Mouse (Mus musculus) effector memory CD4-positive, alpha-beta T cell, adult 5 months (primary cell): ENCODE measurements around the gene Calb2. TPM values are rescaled to one million over a fixed set of nuclear protein-coding genes. Genes with fewer than 3 reads are reported as not detected.

Source experiments
- polyA plus RNA-seq: library from polyadenylated mRNA; unstranded; fragments of 100-300 nt; shearing (Covaris generic); gene quantifications from one replicate; pipeline ENCODE4 v1.2.1, GENCODE M21; 2017

Calb2 gene
- not detected for polyA plus RNA-seq

DNA sequence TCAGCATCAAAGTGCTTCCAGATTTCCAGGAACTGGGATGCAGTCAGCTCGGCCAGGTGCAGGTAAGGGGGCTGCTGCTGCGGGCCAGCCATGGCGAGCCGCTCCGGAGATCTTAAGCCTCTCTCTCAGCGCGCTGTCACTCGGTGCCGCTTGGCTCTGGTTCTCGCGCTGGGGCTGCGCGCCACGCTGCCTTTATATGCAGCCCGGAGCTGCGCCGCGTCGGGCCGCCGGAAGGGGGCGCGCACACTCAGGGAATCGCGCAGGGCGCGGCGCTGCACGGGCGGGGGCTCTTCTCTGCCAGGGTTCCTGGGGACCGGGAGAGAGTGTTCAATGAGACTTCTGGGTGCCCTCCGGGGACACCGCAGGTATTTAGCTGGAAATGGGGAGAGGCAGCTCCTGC is at the start of gene Calb2:
Calb2 (minus strand) TSS at position 165 of the 400 bp plus-strand sequence.

DNA sequence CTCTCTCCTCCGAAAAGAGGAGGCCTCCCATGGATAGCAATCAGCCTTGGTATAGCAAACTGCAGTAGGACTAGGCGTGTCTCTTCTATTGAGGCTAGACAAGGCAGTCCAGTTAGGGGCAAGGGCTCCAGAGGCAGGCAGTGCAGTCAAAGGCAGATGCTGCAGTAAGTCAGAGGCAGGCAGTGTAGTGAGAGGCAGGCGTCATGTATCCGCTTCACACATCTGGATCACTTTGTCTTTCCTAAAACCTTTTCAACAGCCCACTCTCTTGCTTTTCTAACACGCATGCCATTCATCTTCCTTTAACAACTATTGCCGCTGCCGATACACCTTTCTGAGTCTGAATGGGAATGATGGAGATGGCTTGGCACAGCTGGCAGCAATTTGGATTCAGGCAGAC is 47.4 kb upstream of the Calb2 start, which contains the start of gene Cmtr2:
Cmtr2 (plus strand) TSS at position 301 of the 400 bp plus-strand sequence.

DNA sequence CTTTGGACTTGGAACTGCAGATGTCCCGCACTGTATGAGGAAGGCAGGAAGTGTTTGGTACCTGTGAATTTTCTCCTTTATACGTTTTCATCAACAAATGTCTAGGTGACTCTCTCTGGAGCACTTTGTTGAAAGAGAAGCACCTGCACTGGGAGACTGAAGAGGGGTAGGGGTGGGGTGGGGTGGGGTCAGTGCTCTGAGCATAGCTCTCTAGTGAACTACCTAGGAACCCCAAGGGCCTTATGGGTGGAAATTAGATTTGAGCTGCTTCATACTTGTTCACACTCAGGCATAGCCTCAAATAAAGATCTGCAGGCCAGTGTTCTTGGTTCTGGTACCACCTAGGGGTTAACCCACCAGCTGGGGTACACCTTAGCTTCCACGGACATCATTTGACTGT is 65.4 kb downstream of the Calb2 start, which contains the start of gene Gm17720:
Gm17720 (minus strand) TSS at position 101 of the 400 bp plus-strand sequence.

GRCm38 (mm10) chr8:110100907-110101306 is 67.1 kb downstream of the Calb2 start, which contains the start of gene Gm21964:
TSS of gene Gm21964 (plus strand) at chr8:110101207.

Other genes starting within 250 kb of the Calb2 start
- not detected for gene Marveld3, start 206.0 kb downstream of the Calb2 start, polyA plus RNA-seq
- not detected for gene Tat, start 177.8 kb downstream of the Calb2 start, polyA plus RNA-seq
- not detected for gene Chst4, start 128.5 kb downstream of the Calb2 start, polyA plus RNA-seq
- gene Zfp612, start 88.5 kb downstream of the Calb2 start, polyA plus RNA-seq, result 1.5 TPM
- not detected for gene Gm21964, start 67.0 kb downstream of the Calb2 start, polyA plus RNA-seq
- not detected for gene Gm17720, start 65.5 kb downstream of the Calb2 start, polyA plus RNA-seq
- gene Cmtr2, start 47.5 kb upstream of the Calb2 start, polyA plus RNA-seq, result 5.2 TPM
- gene Hydin, start 98.8 kb upstream of the Calb2 start, polyA plus RNA-seq, result not detected